Mouse (Mus musculus): ENCODE measurements around the gene Tmem114.

Tmem114 gene

GRCm38 (mm10) chr16:8406708-8407107 lies 18.2 kb downstream of the Tmem114 start:
- DNase-seq: peak; percentile 74

DNA sequence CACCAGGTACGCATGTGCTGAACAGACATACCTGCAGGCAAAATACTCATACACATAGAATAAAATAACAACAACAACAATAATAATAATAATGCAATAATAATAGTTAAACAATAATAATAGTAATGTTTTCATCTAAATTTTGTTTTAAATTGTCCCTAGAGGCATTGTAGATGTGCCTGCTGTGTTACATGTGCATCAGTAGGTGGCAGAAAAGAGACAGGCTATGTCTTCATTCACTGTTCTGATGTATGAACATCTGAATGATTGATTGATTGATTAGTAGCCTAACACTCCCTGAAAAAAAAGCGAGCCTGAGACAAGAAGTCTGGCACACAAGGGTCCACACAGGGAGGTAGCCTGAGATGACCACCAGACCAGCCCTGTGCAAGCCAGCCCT lies 22.3 kb downstream of the Tmem114 start:
- no peak for DNase-seq

DNA sequence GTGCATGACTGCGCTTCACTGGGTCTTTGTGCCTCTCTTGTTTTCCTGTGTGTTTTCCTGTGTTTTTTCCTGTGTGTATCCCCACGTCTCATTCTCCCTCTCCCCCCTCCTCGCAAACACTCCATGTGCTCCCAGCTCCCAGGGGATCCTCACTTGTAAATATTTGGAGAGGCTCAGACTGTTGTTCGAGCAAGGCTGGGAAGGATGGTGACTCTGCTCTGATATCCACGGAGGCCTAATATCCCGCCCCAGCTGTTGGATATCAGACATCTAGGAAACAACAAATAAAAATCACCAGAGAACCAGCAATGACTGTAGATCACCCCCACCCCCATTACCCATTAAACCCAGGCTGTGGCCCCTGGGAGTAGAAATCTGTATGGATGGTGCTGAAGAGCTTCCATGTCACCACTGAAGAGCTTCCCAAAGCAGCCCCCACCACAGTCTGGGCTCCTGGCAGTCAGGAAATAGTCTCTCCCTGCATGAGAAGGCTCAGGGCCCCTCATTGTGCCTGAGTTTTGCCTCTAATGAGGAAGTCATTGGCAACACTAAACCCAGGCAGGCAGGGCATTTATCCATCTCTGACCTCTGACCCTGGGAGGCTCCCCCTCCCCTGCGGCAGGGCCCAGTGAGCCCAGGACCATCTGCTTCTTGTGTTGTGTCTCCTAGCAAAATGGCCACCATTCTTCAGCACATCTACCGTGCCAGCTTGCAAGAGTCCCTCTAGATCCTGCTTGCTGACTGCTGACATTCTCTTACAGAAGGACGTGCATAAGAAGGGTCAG lies 23.6 kb downstream of the Tmem114 start:
- no peak for DNase-seq

DNA sequence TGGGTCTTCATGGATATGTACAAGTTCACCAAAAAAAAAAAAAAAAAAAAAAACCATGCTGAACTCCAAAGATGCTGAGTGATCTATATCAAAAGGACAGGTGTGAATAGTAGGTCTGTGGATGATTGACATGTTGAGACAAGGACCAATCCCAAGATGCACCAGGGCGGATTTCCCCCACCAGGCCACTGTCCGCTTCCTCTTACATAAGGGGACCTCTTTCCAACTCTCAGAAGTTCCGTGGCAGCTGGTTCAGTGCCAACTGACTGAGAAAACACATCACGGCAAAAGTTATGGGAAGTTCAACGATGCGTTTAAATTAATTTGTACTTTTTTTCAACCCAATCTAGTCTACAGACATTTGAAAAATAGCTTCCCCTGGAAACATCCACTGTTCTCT lies 25.1 kb downstream of the Tmem114 start:
- no peak for DNase-seq

GRCm38 (mm10) chr16:8394946-8395345 lies 30.0 kb downstream of the Tmem114 start:
- no peak for DNase-seq

DNA sequence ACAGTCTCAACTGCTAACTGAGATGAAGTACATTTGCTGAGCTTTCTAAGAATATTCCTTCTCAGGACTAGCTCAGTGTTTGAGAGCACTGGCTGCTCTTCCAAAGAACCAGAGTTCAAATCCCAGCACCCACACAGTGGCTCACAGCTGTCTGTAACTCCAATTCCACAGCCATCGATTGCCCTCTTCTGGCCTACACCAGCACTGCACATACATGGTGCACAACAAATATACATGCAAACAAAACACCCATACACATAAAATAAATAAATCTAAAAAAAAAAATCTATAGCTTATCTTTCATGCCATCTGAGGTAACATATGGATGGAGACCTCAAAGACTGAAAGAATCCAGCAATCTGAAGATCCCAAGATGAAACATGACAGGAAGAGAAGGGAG lies 36.4 kb downstream of the Tmem114 start:
- no peak for DNase-seq

- DNase-seq: no peak
Measured at GRCm38 (mm10) chr16:8386386-8386785, 38.5 kb downstream of the Tmem114 start.

GRCm38 (mm10) chr16:8385679-8386078 lies 39.3 kb downstream of the Tmem114 start:
- DNase-seq: peak; percentile 25

DNA sequence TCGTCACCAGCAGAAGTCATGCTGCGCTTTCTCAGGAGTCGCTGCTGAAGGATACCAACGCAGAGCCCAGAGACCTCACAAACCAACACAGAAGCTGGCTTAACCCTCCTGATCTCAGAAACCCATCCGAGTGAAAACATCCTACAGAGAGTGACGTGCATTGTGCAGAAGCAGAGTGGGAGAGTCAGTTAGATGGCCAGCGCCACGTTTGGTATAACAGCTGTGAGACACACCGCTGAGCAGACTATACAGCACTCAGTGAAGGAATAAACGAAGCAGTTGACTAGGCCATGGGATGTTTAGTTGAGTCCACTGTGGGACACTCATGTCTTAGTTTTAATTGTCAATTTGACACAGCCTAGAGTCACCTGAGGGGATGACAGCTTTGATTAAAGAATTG lies 40.2 kb downstream of the Tmem114 start:
- no peak for DNase-seq

DNA sequence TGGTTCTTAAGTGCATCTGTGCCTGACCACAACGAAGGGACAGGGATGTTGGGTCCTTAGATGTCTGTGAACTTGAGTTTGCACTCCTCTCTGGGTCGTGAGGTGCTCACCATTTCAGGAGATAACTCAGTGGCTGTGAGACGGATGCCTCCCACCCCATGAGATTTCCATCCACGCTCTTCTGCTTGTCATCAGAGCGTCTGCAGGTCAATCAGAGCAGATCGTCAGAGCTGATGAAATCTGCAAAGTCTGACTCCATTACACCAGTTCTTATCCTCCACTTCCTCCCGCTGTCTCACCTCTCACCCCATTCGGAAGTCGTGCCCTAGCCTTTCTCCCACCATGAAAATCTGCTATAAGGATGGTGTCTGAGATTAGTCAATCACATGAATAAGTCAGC lies 41.5 kb downstream of the Tmem114 start:
- DNase-seq: no peak

- DNase-seq: no peak
Measured at GRCm38 (mm10) chr16:8363066-8363465, 61.9 kb downstream of the Tmem114 start.
